Mouse (Mus musculus): ENCODE results near the gene Opcml.

DNA sequence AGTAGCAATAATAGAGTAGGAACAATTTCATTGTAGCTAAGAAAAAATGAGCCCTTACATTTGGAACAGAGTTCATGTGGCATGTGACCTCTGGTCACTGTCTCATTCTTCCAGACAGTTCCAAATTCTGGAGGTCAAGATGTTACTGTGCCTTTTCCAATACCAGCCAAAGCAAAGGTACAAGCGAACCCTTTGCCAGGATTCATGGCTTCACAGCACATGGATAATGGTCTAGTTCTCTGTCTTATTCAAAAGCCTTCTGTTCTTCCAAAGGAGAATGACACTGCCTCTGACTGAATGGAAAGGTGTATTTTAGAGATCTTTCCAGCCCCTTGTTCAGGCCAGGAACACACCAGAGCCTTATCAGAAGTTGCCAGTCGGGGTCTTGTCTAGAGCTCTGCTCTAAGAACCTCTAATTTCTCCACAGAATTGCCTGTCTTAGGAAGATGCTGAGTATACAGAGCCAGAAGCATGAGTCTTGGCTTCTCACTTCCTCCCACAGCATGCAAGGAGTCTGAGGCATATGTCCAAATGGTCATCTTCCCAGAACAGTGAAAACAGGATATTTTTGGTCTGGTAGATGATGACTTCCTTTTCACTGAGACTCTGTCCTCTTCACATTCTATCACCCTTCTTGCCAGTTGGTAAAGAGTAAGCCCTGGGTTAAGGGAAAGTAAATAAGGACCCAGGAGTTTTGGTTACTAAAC, 827.8 kb downstream of the Opcml start:
- no peak for TF ChIP-seq POLR2A (IDR thresholded peaks at IDR 0.05; ENCODE audit: borderline replicate concordance, insufficient read depth, low read length)
- TF ChIP-seq CTCF (IDR thresholded peaks at IDR 0.05; ENCODE audit: borderline replicate concordance, insufficient read depth, low read depth, low read length), result no peak

All from cerebellum, adult 2 months (tissue).